Mouse (Mus musculus) ES-E14 (cell line): ENCODE results near the gene Stub1.

ENCODE experiments used
- CHD2 ChIP-seq: IDR thresholded peaks from 2 replicates; pipeline ENCODE4 v1.6.1; 2014; ENCODE audit warnings: mild to moderate bottlenecking, low read depth, low read length, inconsistent platforms
- HCFC1 ChIP-seq: IDR thresholded peaks from 2 replicates; pipeline ENCODE4 v1.6.1; 2012; ENCODE audit warnings: low read length, inconsistent platforms, borderline replicate concordance; ENCODE audit not compliant: insufficient read depth
- ZNF384 ChIP-seq: IDR thresholded peaks from 2 replicates; pipeline ENCODE4 v1.6.1; 2012; ENCODE audit warnings: low read depth, low read length, inconsistent platforms

DNA sequence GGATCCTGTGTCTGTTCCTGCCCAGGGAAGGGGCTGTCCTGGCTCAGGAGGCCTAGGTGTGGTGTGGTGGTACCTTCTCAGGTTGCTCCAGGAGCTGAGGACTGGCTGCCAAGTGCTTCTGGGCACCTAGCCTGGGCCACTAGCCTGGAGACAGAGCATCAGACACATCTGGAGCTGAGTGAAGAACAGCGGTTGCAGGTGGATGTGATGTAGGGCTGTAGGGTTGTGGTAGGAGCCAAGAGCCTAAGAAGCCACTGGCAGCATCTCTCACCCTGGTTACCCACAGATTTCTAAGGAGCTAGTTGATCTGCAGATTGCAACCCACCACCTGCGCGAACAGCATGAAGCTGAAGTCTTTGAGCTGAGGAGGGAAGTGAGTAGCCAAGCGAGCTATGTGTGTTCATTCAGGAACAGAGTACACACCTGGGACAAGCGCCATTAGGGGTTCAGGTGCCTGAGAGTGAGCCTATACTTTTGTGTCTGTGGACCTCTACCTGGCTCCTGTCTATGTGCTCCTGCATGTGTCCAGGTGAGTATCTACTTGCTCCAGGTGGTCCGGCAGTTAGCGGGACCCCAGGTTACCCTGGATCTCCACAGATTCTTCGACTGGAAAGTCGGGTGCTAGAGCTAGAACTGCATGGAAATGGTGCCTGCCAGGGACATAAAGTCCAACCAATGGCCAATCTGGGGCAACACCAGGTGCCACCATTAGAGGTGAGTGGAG lies 46.3 kb downstream of the Stub1 start:
- TF ChIP-seq HCFC1 (no peak), CHD2 (no peak), ZNF384 (no peak)
